Mouse (Mus musculus): Measurements from ENCODE around the gene Prr22.

Prr22 gene

GRCm38 (mm10) chr17:56769950-56770349 is at the start of gene Prr22:
TSS of gene Prr22 (plus strand) at chr17:56770250.
- DNase-seq: no peak

GRCm38 (mm10) chr17:56722441-56722840 is 47.6 kb upstream of the Prr22 start:
- DNase-seq: no peak

DNA sequence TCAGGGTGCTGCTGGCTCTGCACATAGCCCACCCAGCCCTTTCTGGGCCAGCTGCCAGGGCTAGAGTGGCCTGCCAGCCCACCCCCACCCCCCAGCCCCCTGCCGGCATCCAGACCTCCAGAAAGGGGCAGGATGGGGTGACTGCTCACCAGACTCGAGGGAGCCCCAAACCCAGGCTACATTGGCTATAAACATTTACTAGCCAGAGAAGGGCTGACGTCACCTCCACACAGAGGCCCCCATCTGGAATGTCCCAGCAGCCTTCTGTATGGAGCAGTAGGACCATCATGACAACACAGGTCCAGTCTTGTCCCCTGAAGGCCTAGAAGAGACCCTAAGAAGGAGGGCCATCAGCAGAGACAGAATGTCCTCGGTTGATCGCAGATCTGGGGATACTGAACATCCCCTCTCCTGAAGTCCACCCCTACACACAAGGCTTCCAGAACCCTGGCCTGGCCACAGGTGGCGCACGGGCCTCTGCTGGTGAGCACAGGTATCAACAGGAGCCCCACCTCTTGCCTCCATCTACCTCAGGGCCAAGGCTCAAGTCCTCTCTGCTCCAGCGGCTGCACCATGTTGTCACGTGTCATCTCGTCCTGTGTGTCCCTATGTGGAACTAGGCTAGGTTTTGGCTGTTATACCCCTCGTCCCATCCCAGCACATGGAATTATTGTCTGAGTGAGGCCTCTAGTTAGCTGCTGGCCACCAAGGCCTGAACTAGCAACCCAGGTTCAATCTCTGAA is 46.5 kb upstream of the Prr22 start:
- no peak for DNase-seq

DNA sequence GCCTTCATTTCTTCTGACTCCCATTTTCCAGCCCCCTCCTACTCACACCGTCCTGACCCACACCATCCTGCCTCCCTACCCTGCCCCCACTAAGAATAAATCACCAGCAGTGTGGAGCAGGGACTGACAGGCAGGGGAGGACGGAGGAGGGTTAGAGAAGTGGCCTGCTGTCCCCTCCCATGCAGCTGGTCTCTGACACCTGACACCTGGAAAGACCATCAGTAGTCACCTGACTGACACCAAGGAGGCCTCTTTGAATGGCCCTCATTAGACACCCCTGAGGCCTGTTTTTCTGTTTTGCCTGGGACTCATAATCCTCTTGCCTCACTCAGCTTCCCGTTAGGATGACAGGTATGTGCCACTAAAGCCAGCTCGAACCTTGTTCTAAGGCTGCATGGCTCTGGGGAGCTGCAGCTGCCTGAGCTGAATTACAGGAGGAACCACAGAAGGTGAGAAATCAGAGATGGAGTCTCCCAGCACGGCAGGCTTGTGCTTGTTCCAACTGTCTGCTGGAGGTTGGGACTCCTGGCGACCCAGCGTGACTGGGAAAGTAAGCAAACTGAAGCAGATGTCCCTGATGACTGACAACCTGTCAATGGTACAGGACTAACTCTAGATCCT is 42.9 kb upstream of the Prr22 start:
- DNase-seq: no peak

- DNase-seq: no peak
Observed at GRCm38 (mm10) chr17:56727659-56728058, 42.4 kb upstream of the Prr22 start.

- DNase-seq: no peak
Observed at GRCm38 (mm10) chr17:56728117-56728516, 41.9 kb upstream of the Prr22 start.

GRCm38 (mm10) chr17:56729151-56729550 is 40.9 kb upstream of the Prr22 start:
- no peak for DNase-seq

DNA sequence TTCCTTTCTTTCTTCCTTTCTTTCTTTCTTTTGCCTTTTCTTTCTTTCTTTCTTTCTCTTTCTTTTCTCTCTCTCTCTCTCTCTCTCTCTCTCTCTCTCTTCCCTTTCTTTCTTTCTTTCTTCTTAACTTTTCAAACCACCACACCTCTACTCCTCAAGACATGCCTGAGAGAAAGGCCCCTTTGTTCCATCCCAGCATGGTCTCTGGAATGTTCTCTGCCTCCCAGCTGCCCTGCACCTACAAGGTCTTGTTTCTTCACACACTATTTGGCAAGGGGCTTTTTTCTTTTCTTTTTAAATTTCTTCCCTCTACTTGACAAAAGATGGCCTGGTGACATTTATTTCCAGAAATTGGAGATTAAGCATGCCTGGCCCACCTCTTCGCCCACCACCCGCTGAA is 40.4 kb upstream of the Prr22 start:
- no peak for DNase-seq

DNA sequence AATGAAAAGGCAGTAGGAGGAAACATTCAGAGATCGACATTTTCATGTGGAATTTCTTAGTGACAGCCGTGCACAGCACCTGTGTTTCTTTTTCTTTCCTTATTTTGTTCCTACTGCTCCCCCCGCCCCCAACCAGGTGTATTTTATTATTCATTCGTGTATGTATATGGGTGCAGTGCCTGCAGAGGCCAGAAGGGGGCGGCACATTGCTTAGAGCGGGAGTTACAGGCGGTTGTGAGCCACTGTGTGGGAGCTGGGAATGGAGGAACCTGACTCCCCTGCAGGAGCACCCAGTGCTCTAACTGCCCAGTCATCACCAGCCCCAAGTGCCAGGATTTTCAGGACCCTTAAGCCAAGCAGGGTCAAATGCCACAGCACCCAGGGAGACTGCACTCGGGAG is 33.5 kb upstream of the Prr22 start:
- no peak for DNase-seq

DNA sequence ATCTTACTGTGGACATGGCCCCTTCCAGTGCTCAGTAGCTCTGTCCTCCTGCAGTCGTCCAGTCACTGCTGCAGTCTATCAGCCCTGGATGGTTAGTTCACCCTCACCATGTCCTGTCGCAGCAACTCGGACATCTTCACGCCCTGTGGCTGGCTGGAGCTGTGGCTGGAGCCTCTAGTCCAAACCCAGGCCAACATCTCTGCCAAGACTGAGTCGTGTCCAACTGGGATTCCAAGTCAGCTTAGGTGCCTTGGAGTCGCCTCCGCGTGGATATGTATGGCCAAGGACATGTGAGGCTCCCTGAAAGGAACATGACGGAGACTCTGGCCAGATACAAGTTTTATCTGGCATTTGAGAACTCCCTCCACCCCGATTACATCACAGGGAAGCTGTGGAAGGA is 31.8 kb upstream of the Prr22 start:
- DNase-seq: no peak

DNA sequence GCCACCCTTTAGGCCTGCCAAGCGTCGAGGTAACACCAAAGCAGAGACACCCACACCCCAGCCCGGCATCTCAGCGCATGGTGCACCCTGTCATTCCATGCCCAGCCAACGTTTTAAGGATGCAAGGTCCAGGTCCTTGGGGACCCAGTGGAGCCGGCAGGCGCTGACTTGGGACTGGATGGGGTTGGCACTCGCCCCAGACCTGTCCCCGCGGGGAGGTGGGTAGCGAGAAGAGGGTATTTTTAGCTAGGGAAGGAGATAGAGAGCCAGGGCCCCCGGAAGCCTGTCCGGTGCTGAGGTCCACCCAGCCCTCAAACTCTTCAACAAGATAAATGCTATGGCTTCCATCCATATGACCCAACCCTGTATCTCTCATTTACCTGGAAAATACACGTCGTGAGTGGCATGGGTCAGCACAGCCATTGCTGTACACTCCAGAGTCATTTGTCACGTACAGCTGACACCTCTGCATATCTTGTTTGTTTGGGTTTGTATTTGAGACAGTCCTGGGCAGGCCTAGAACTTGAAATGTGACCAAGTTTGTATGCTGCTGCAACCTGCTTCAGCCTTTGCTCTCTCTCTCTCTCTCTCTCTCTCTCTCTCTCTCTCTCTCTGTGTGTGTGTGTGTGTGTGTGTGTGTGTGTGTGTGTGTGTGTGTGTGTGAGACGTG is 29.8 kb upstream of the Prr22 start:
- no peak for DNase-seq

DNA sequence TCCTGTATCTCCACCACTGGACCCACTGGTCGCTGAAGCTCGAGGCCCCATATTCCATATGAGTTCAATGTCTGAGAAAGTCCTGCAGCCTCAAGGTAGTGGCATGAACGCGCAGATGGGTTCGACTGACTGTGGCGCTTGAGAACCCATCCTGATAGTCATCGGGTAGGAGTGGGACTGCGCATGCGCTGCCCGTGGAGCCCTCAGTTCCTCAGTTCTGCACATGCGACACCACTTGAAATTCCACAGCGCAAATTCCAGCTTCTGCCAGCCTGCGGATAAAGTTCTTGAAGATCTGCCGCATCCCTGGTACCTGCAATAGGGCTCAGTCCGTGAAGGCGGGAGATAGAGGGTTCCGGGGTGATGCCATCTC is 29.3 kb upstream of the Prr22 start:
- DNase-seq: no peak

DNA sequence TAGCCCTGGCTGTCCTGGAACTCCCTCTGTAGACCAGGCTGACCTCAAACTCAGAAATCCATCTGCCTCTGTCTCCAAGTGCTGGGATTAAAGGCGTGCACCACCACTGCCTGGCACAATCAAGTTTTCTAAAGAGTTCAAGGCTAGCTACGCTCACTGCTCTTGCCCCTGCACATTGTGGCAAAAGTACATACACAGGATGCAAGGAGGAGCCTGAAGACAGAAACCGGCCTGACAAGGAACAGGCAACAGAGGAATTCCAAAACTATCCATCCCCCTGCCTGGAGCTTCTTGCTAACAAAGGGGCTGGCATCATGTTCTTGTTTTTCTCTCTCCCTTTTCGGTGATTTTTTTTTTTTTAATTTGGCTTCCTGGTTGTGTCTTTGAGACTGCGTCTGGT is 25.9 kb upstream of the Prr22 start:
- no peak for DNase-seq

GRCm38 (mm10) chr17:56751404-56752072 is 18.5 kb upstream of the Prr22 start:
- no peak for DNase-seq

- DNase-seq: no peak
Observed at GRCm38 (mm10) chr17:56753452-56753851, 16.6 kb upstream of the Prr22 start.

DNA sequence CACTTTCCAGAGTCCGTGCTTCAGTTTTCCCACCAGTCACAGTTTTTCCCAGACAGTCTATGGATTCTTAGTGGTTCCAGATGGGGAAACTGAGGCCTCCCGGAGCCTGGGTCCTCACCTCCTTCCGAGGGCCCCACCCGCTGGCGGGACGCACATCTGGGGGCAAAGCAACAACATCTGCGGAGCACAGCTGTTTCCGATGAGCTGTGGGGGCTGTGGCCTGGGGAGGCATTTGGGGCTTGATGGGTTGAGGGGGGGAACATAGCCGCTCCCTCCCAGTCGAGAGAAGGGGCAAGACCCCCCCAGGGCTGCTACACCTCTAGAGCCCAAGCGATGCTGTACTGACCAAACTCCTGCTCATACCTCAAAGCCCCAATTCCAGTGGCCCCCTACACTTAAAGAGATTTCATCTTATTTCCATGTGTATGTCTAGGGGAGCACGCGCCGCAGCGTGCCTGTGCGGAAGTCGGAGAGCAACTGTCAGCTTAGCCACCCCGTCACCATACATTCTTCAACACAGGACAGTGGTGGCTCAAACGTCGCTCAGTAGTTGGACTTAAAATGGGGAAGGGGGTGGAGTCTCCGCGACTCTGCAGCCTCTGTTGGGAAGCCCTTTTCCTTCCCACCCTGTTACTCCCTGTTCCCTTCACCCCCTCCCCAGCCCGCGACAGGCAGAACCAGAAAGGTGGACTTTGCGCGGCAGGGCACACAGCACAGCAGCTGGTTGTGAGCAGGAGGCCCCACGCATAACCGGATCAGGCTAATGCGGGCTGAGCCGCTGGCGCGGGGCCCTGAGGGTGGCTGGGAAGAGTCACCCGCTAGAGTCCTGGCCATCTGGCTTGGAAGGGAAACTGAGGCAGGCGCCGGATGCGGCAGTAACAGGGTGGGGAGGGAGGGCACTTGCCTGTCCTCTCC is 15.5 kb upstream of the Prr22 start:
- no peak for DNase-seq

- no peak for DNase-seq
Observed at GRCm38 (mm10) chr17:56756703-56757399, 13.2 kb upstream of the Prr22 start.

- peak; percentile 51 to 72 for DNase-seq
Observed at GRCm38 (mm10) chr17:56757416-56758123, 12.5 kb upstream of the Prr22 start, which contains the start of gene Nrtn. TSS of gene Nrtn (minus strand) at chr17:56757530.

DNA sequence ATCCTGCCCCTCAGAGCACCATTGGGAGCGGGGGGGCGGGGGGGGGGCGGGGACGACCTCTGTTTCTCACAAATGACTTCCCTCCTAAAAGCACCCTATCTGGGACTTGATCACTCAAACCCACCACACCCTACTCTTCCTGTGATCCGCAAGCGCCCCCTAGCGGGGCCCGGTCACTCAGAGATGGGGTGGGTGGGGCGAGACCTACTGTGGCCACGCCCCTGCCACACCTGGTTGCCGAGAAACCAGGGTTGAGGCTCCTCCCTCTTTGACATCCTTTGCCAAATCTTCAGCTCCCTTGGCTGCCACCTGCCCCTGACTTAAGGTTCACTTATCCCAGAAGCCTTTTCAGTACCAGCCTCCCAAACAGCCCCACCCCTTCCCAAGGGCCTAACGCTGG is 11.9 kb upstream of the Prr22 start:
- peak; percentile 68 to 78 for DNase-seq

DNA sequence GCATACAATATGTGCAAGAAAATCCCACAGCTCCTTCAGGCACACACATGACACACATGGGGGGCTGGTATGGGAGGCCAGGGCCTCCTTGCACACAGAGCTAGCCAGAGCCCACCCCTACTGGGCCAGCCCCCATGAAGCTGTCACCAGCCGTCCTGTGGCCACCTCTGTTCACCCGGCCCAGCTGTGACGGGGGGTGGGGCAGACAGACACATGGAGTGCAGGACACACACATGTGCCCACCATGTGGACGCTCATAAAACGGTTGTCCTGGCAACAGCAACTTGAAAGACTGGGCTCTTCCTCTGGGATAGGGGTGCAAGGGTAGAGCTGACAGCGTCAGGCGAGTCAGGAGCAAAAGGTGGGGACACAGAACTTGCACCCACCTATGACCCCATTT is 10.8 kb upstream of the Prr22 start:
- DNase-seq: no peak

GRCm38 (mm10) chr17:56761077-56761476 is 9.0 kb upstream of the Prr22 start:
- DNase-seq: no peak

All from spleen, adult 18-20 months (tissue).